Mouse (Mus musculus): ENCODE measurements around the gene Gm11444. TPM values are rescaled to one million over a fixed set of nuclear protein-coding genes. Genes with fewer than 3 reads are reported as not detected.

Gene Gm11444
- polyA plus RNA-seq, 1 experiment from 2014 or later, result not detected

- 30% methylated on average over 8 of the region's 8 CpGs for WGBS
- Histone ChIP-seq H3K4me2 (peak overlapping the region; percentile 67), H3K9ac (peak overlapping the region; percentile 67), H3K27me3 (peaks cover 82% of the 10 kb centered on the region), H3K9me3 (no peaks in the 10 kb centered on the region), H3K4me3 (peak overlapping the region; percentile 61), H3K4me1 (peaks cover 19% of the 10 kb centered on the region), H3K27ac (peak overlapping the region; percentile 89), H3K36me3 (no peaks in the 10 kb centered on the region)
- no peak for ATAC-seq (ENCODE audit: borderline replicate concordance, extremely low read depth, low FRiP score, low TSS enrichment)
These were observed 39.1 kb upstream of the Gm11444 start for GRCm38 (mm10) chr11:85889056-85889729.

DNA sequence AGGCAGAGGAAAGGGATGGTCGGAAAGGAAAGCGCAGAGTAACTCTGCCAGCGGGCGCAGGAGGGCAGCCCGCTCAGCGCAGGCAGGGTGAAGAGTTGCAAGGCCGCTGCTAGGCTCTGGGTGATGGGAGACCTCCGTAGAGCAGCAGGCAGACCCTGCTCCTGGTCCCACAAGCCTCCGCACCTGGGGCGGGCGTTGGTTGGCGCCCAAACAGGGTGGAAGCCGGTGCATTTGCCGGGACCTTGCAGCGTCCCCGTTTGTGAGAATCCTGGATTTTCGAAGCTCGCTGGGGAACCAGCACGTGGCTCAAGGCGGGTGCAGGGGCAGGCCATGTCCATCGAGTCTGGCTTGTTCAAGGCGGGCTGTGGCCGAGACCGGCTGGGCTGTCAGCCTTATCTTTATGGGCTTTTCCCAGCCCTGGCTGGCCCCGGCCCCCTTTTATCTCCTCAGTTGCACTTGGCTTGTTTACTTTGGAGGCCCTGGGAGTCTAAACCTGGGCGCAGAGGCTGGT is 38.4 kb upstream of the Gm11444 start:
- Histone ChIP-seq H3K27me3 (peaks cover 83% of the 10 kb centered on the region), H3K9ac (peak overlapping the region; percentile 67), H3K4me1 (peaks cover 19% of the 10 kb centered on the region), H3K36me3 (no peaks in the 10 kb centered on the region), H3K27ac (peak overlapping the region; percentile 89), H3K4me3 (peak overlapping the region; percentile 61), H3K4me2 (peak overlapping the region; percentile 67), H3K9me3 (no peaks in the 10 kb centered on the region)
- ATAC-seq (ENCODE audit: borderline replicate concordance, extremely low read depth, low FRiP score, low TSS enrichment), result no peak
- 2% methylated on average over 26 of the region's 26 CpGs for WGBS

- Histone ChIP-seq H3K9me3 (no peaks in the 10 kb centered on the region), H3K4me3 (peak overlapping the region; percentile 61), H3K4me1 (peaks cover 19% of the 10 kb centered on the region), H3K4me2 (peak overlapping the region; percentile 67), H3K27me3 (peaks cover 82% of the 10 kb centered on the region), H3K9ac (peak overlapping the region; percentile 67), H3K27ac (peak overlapping the region; percentile 89), H3K36me3 (no peaks in the 10 kb centered on the region)
- ATAC-seq (ENCODE audit: borderline replicate concordance, extremely low read depth, low FRiP score, low TSS enrichment), result no peak
- 4% methylated on average over 17 of the region's 17 CpGs for WGBS
These were observed 37.8 kb upstream of the Gm11444 start for GRCm38 (mm10) chr11:85887801-85888450.

GRCm38 (mm10) chr11:85887273-85887672 is 37.1 kb upstream of the Gm11444 start:
- WGBS, result 16% methylated on average over 6 of the region's 6 CpGs
- Histone ChIP-seq H3K9ac (peak overlapping the region; percentile 43), H3K4me1 (peaks cover 16% of the 10 kb centered on the region), H3K27me3 (peaks cover 75% of the 10 kb centered on the region), H3K4me3 (peak overlapping the region; percentile 61), H3K36me3 (no peaks in the 10 kb centered on the region), H3K9me3 (no peaks in the 10 kb centered on the region), H3K27ac (peak overlapping the region; percentile 21; the same call in 1 of the 2 replicates), H3K4me2 (peak overlapping the region; percentile 67; the same call in 1 of the 2 replicates)
- no peak for ATAC-seq (ENCODE audit: borderline replicate concordance, extremely low read depth, low FRiP score, low TSS enrichment)

DNA sequence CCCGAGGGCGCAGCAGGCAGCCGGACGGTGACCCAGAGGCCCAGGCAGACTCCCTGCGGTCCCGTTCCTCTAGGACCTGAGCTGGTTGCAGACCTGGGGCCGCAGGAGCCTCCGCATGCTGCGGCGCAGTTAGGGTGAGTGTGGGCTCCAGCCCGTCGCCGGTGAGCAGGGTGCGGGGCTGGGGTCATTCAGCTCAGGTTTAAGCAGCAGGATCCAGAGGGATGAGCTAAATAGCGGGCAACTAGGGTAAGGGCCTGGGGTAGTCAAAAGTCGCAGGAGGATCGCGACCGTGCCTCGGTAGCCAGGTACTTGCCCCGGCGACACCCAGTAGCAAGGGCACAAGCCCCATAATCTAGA is 36.3 kb upstream of the Gm11444 start:
- peak overlapping the region; percentile 81 for H3K9ac ChIP-seq

GRCm38 (mm10) chr11:85885665-85886428 is 35.7 kb upstream of the Gm11444 start, which contains the start of gene Tbx4:
Gene Tbx4 (plus strand): TSS chr11:85886422.
- peaks cover 62% of the 10 kb centered on the region for H3K27me3 ChIP-seq
- 13% methylated on average over 25 of the region's 28 CpGs for WGBS
- H3K4me2 ChIP-seq, result peak within 1 kb of the TSS; percentile 67
- ATAC-seq (ENCODE audit: borderline replicate concordance, extremely low read depth, low FRiP score, low TSS enrichment), result peak; percentile 80
- peak within 1 kb of the TSS; percentile 61 for H3K4me3 ChIP-seq
- H3K4me1 ChIP-seq, result peaks cover 16% of the 10 kb centered on the region
- peak within 1 kb of the TSS; percentile 81 for H3K9ac ChIP-seq
- H3K27ac ChIP-seq, result peak within 1 kb of the TSS; percentile 93
- no peaks in the 10 kb centered on the region for H3K9me3 ChIP-seq
- H3K36me3 ChIP-seq, result no peaks in the 10 kb centered on the region

More for the DNA sequence above, 36.3 kb upstream of the Gm11444 start:
- Histone ChIP-seq H3K27ac (peak overlapping the region; percentile 93), H3K4me1 (peaks cover 16% of the 10 kb centered on the region), H3K4me3 (peak overlapping the region; percentile 61), H3K27me3 (peaks cover 68% of the 10 kb centered on the region), H3K36me3 (no peaks in the 10 kb centered on the region), H3K9me3 (no peaks in the 10 kb centered on the region), H3K4me2 (peak overlapping the region; percentile 52)
- no peak for ATAC-seq (ENCODE audit: borderline replicate concordance, extremely low read depth, low FRiP score, low TSS enrichment)
- WGBS, result 4% methylated on average over 22 of the region's 22 CpGs

DNA sequence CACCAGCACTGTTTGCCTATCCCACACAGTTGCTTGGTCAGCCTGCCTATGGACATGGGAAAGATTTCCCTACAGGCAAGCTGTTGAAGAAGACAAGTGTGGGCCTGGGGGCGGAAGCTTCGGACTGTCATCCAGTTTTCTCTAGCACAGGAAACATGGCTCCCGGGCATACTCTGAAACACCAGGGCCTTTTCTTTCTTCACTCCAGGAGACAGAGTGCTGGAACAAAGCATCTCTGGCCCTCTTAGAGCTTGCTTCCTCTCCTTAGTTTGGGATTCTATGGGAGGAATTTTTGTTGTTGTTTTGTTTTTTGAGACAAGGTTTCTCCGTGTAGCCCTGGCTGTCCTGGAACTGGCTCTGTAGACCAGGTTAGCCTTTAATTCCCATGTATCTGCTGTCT is 34.4 kb upstream of the Gm11444 start:
- Histone ChIP-seq H3K4me1 (peaks cover 16% of the 10 kb centered on the region), H3K4me2 (no peak overlapping the region), H3K9ac (no peak overlapping the region), H3K27me3 (peaks cover 48% of the 10 kb centered on the region), H3K9me3 (no peaks in the 10 kb centered on the region), H3K27ac (no peak overlapping the region), H3K4me3 (no peak overlapping the region), H3K36me3 (no peaks in the 10 kb centered on the region)
- WGBS, result 52% methylated on average over 4 of the region's 4 CpGs
- no peak for ATAC-seq (ENCODE audit: borderline replicate concordance, extremely low read depth, low FRiP score, low TSS enrichment)

- Histone ChIP-seq H3K27me3 (no peaks in the 10 kb centered on the region), H3K4me2 (no peak overlapping the region), H3K9ac (no peak overlapping the region), H3K9me3 (no peaks in the 10 kb centered on the region), H3K27ac (no peak overlapping the region), H3K4me3 (no peak overlapping the region), H3K4me1 (no peaks in the 10 kb centered on the region), H3K36me3 (no peaks in the 10 kb centered on the region)
- ATAC-seq (ENCODE audit: borderline replicate concordance, extremely low read depth, low FRiP score, low TSS enrichment), result no peak
- WGBS, result 65% methylated on average over 24 of the region's 24 CpGs
These were observed 26.1 kb upstream of the Gm11444 start for GRCm38 (mm10) chr11:85876059-85876788.

DNA sequence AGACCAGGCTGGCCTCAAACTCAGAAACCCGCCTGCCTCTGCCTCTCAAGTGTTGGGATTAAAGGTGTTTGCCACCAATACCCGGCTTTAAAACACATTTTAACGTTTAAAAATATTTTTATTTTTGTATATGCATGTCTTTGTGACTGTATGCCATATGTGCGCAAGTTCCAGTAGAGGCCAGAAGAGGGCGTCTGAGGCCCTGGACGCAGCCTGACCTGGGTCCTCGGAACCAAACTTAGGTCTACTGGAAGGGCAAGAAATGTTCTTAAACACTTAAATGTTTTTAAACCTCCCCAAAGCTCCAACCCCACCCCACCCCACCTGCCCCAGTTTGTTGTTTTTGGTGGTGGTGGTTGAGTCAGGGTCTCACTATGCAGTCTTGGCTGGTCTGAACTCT is 14.2 kb upstream of the Gm11444 start:
- no peaks in the 10 kb centered on the region for H3K9me3 ChIP-seq
- ATAC-seq (ENCODE audit: borderline replicate concordance, extremely low read depth, low FRiP score, low TSS enrichment), result no peak
- H3K4me1 ChIP-seq, result no peaks in the 10 kb centered on the region
- no peaks in the 10 kb centered on the region for H3K27me3 ChIP-seq
- no peak overlapping the region for H3K4me2 ChIP-seq
- H3K36me3 ChIP-seq, result no peaks in the 10 kb centered on the region
- H3K9ac ChIP-seq, result no peak overlapping the region
- 40% methylated on average over 7 of the region's 7 CpGs for WGBS
- no peak overlapping the region for H3K27ac ChIP-seq
- H3K4me3 ChIP-seq, result no peak overlapping the region

GRCm38 (mm10) chr11:85857997-85858698 is 8.0 kb upstream of the Gm11444 start:
- no peak overlapping the region for H3K9ac ChIP-seq
- WGBS, result 35% methylated on average over 6 of the region's 6 CpGs
- H3K4me2 ChIP-seq, result no peak overlapping the region
- H3K27me3 ChIP-seq, result no peaks in the 10 kb centered on the region
- H3K9me3 ChIP-seq, result no peaks in the 10 kb centered on the region
- no peak overlapping the region for H3K4me3 ChIP-seq
- H3K36me3 ChIP-seq, result no peaks in the 10 kb centered on the region
- no peaks in the 10 kb centered on the region for H3K4me1 ChIP-seq
- no peak overlapping the region for H3K27ac ChIP-seq
- ATAC-seq (ENCODE audit: borderline replicate concordance, extremely low read depth, low FRiP score, low TSS enrichment), result no peak

- Histone ChIP-seq H3K4me3 (no peak overlapping the region), H3K9ac (no peak overlapping the region), H3K9me3 (no peaks in the 10 kb centered on the region), H3K4me2 (no peak overlapping the region), H3K27me3 (no peaks in the 10 kb centered on the region), H3K4me1 (peaks cover 25% of the 10 kb centered on the region), H3K36me3 (no peaks in the 10 kb centered on the region), H3K27ac (no peak overlapping the region)
- WGBS, result 32% methylated on average over 6 of the region's 6 CpGs
- no peak for ATAC-seq (ENCODE audit: borderline replicate concordance, extremely low read depth, low FRiP score, low TSS enrichment)
These were observed 625 bp upstream of the Gm11444 start for GRCm38 (mm10) chr11:85850758-85851157.
